Mouse (Mus musculus): Measurements from ENCODE around the gene Cmip. TPM values are rescaled to one million over a fixed set of nuclear protein-coding genes. Genes with fewer than 3 reads are reported as not detected.

Gene Cmip
- total and polyA plus RNA-seq, 3 experiments: 17.0 to 71.8 TPM; not detected in 1

DNA sequence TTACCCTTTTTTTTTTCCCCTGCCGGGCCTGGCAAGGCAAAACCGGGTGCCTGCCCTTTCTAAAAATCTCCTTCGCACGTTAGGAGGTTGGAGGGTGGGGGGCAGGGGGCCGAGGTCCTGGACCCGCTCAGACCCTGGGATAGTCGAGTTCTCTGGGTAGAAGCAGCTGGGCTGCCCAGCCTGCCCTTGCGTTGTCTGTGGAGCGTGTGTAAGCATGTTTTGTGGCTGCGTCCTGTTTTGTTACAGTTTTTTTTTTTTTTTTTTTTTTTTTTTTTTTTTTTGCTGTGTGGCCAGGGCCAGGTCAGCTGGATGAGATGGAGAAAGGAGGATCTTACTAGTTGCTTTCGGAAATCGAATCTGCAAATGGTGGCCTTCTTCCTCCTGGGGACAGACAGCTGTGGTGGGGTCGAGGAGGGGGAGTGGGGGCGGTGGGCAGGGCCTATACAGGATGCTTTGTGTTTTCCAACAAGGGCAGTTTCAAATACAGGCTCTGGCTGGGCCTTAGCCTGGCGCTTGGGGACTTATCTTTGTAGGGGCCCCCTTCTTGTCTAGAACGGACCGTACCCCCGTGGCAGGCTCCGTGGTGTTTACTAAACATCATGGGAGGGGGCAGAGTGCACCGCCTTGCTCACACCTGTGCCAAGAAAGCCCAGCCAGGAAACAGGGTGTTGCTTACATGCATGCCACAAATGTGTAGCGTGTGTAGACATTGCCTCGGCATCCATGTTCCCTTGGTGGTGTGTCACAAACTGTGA is 1.1 kb downstream of the Cmip start:
- peak overlapping the region; percentile 69 for H3K27ac ChIP-seq (ENCODE audit: control insufficient read depth, low read depth, low read length)
- H3K9me3 ChIP-seq (replicated peaks; ENCODE audit: insufficient read depth, low read length): no peaks in the 10 kb centered on the region
- peaks cover 14 to 52% of the 10 kb centered on the region in 2 experiments for H3K4me1 ChIP-seq (ENCODE audit: control insufficient read depth in 1 of 2, insufficient read depth in 2 of 2, low read length in 2 of 2)
- peak overlapping the region; percentile 97 for H3K9ac ChIP-seq (ENCODE audit: control insufficient read depth, low read depth, low read length, poor library complexity, severe bottlenecking)
- peak; percentile 65 for DNase-seq (ENCODE audit: low read depth, low spot score)
- H3K79me2 ChIP-seq (ENCODE audit: control insufficient read depth, insufficient read depth, low read length, poor library complexity): peaks cover 60% of the 10 kb centered on the region
- peaks cover 0 to 38% of the 10 kb centered on the region in 2 experiments; a peak in 2 of 4 replicates for H3K36me3 ChIP-seq (ENCODE audit: control insufficient read depth in 1 of 2, insufficient read depth in 2 of 2, low read length in 2 of 2)
- peak overlapping the region; percentile 95 to 97 for H3K4me3 ChIP-seq (ENCODE audit: control insufficient read depth in 1 of 2, insufficient read depth in 1 of 2, low read depth in 2 of 2, low read length in 2 of 2)
- TF ChIP-seq RCOR1 (IDR thresholded peaks at IDR 0.05; ENCODE audit: low read depth, low read length): no peak
- peak; percentile 69; the same call in 1 of the 2 replicates for TF ChIP-seq MXI1 (IDR thresholded peaks at IDR 0.05; ENCODE audit: low read depth, low read length)
- TF ChIP-seq GABPA (IDR thresholded peaks at IDR 0.05; ENCODE audit: low read depth, low read length): no peak
- peak; percentile 95 for TF ChIP-seq ZNF384 (IDR thresholded peaks at IDR 0.05; ENCODE audit: low read depth, low read length)
- no peak for TF ChIP-seq JUND (IDR thresholded peaks at IDR 0.05; ENCODE audit: low read depth, low read length)
- peak; percentile 58 for TF ChIP-seq ETS1 (IDR thresholded peaks at IDR 0.05; ENCODE audit: low read depth, low read length)
- TF ChIP-seq SIN3A (IDR thresholded peaks at IDR 0.05; ENCODE audit: low read length): peak; percentile 85
- 0 out of 2 replicates have a peak, but pooled peaks have one; percentile 34 for TF ChIP-seq ZKSCAN1 (IDR thresholded peaks at IDR 0.05; ENCODE audit: low read depth, low read length)
- no peak for TF ChIP-seq CHD2 (IDR thresholded peaks at IDR 0.05; ENCODE audit: low read length)
- peak; percentile 84 for TF ChIP-seq CHD1 (IDR thresholded peaks at IDR 0.05; ENCODE audit: low read depth, low read length)
- TF ChIP-seq CTCF (IDR thresholded peaks at IDR 0.05 in 2 of 3, conservative IDR thresholded peaks at IDR 0.05 in 1 of 3; ENCODE audit: control insufficient read depth in 1 of 3, insufficient read depth in 1 of 3, low read depth in 2 of 3, low read length in 3 of 3, poor library complexity in 1 of 3, severe bottlenecking in 1 of 3): no peak
- TF ChIP-seq NELFE (IDR thresholded peaks at IDR 0.05; ENCODE audit: low read depth, low read length): no peak
- 0 out of 2 replicates have a peak, but pooled peaks have one; percentile 21 for TF ChIP-seq MAX (IDR thresholded peaks at IDR 0.05; ENCODE audit: low read length)
- no peak for TF ChIP-seq GATA1 (IDR thresholded peaks at IDR 0.05; ENCODE audit: low read depth, low read length)
- TF ChIP-seq HCFC1 (IDR thresholded peaks at IDR 0.05; ENCODE audit: low read depth, low read length): 0 out of 2 replicates have a peak, but pooled peaks have one; percentile 42
- H3K27me3 ChIP-seq (ENCODE audit: control insufficient read depth in 1 of 2, insufficient read depth in 2 of 2, low read length in 2 of 2): no peaks in the 10 kb centered on the region

DNA sequence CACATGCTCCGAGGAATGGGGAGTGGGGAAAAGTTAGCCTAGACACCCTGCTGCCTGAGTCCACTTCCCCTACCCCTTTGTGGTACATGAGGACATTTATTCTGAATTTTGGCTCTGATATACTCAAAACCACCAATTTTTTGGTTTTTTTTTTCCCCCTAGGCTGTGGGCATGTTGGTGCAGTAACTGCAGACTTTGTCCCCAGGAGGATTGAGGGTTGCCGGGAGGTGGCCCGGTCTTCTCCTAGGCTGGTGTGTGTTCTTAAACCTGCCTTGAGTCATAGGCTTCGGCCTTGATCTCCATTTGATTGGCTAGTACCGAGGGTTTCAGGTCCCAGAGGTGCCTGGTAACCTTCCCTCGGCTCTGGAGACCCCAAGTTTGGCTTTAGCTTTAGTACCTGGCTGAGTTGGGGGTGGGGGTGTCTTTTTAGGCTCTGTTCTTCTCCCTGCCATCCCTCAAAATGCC is 1.7 kb downstream of the Cmip start:
- Histone ChIP-seq H3K9ac (ENCODE audit: control insufficient read depth, low read depth, low read length, poor library complexity, severe bottlenecking) (peak overlapping the region; percentile 97), H3K9me3 (replicated peaks; ENCODE audit: insufficient read depth, low read length) (no peaks in the 10 kb centered on the region), H3K79me2 (ENCODE audit: control insufficient read depth, insufficient read depth, low read length, poor library complexity) (peaks cover 64% of the 10 kb centered on the region), H3K27ac (ENCODE audit: control insufficient read depth, low read depth, low read length) (peak overlapping the region; percentile 43), H3K27me3 (ENCODE audit: control insufficient read depth in 1 of 2, insufficient read depth in 2 of 2, low read length in 2 of 2) (no peaks in the 10 kb centered on the region), H3K4me3 (ENCODE audit: control insufficient read depth in 1 of 2, insufficient read depth in 1 of 2, low read depth in 2 of 2, low read length in 2 of 2) (peak overlapping the region; percentile 95 to 97), H3K4me1 (ENCODE audit: control insufficient read depth in 1 of 2, insufficient read depth in 2 of 2, low read length in 2 of 2) (peaks cover 14 to 53% of the 10 kb centered on the region in 2 experiments), H3K36me3 (ENCODE audit: control insufficient read depth in 1 of 2, insufficient read depth in 2 of 2, low read length in 2 of 2) (peaks cover 0 to 40% of the 10 kb centered on the region in 2 experiments; a peak in 2 of 4 replicates)
- peak; percentile 54 for DNase-seq (ENCODE audit: low read depth, low spot score)
- TF ChIP-seq NELFE (IDR thresholded peaks at IDR 0.05; ENCODE audit: low read depth, low read length): no peak
- no peak for TF ChIP-seq POLR2AphosphoS2 (IDR thresholded peaks at IDR 0.05; ENCODE audit: low read length)
- TF ChIP-seq TBP (IDR thresholded peaks at IDR 0.05; ENCODE audit: low read depth, low read length): 0 out of 2 replicates have a peak, but pooled peaks have one; percentile 35
- no peak; the same call in 1 of the 2 replicates for TF ChIP-seq SIN3A (IDR thresholded peaks at IDR 0.05; ENCODE audit: low read length)
- TF ChIP-seq USF2 (IDR thresholded peaks at IDR 0.05; ENCODE audit: borderline replicate concordance in 1 of 2, insufficient read depth in 1 of 2, low read depth in 1 of 2, low read length in 2 of 2): no peak
- no peak for TF ChIP-seq MAZ (IDR thresholded peaks at IDR 0.05; ENCODE audit: low read depth, low read length)
- TF ChIP-seq BHLHE40 (IDR thresholded peaks at IDR 0.05; ENCODE audit: borderline replicate concordance, low read depth, low read length): no peak
- no peak for TF ChIP-seq USF1 (IDR thresholded peaks at IDR 0.05; ENCODE audit: low read depth, low read length)
- no peak for TF ChIP-seq E2F4 (IDR thresholded peaks at IDR 0.05; ENCODE audit: borderline replicate concordance, low read depth, low read length)
- TF ChIP-seq MYC (IDR thresholded peaks at IDR 0.05; ENCODE audit: low read depth, low read length): 0 out of 2 replicates have a peak, but pooled peaks have one; percentile 38
- no peak for TF ChIP-seq HCFC1 (IDR thresholded peaks at IDR 0.05; ENCODE audit: low read depth, low read length)
- no peak for TF ChIP-seq CHD1 (IDR thresholded peaks at IDR 0.05; ENCODE audit: low read depth, low read length)
- no peak for TF ChIP-seq GABPA (IDR thresholded peaks at IDR 0.05; ENCODE audit: low read depth, low read length)
- TF ChIP-seq JUND (IDR thresholded peaks at IDR 0.05; ENCODE audit: low read depth, low read length): no peak
- TF ChIP-seq ZNF384 (IDR thresholded peaks at IDR 0.05; ENCODE audit: low read depth, low read length): peak; percentile 8; the same call in 1 of the 2 replicates
- no peak for TF ChIP-seq MYB (IDR thresholded peaks at IDR 0.05; ENCODE audit: low read depth, low read length)
- TF ChIP-seq POLR2AphosphoS5 (IDR thresholded peaks at IDR 0.05; ENCODE audit: borderline replicate concordance, low read depth, low read length): no peak
- no peak for TF ChIP-seq SMC3 (IDR thresholded peaks at IDR 0.05; ENCODE audit: low read depth, low read length)
- no peak for TF ChIP-seq ZMIZ1 (IDR thresholded peaks at IDR 0.05; ENCODE audit: low read depth, low read length)
- no peak for TF ChIP-seq MEF2A (IDR thresholded peaks at IDR 0.05; ENCODE audit: extremely low read depth, insufficient replicate concordance, low read depth, low read length, poor library complexity, severe bottlenecking)

Measured in MEL (cell line).